Mouse (Mus musculus) gonadal fat pad, adult 2 months (tissue): ENCODE data around the gene Ltn1. TPM values are rescaled to one million over a fixed set of nuclear protein-coding genes. Genes with fewer than 3 reads are reported as not detected.
A peak's percentile ranks its signal among the peaks of the same experiment; 100 is the strongest.

Experiments used
- DNase-seq: peaks from one replicate; pipeline ENCODE4 v3.0.0-alpha.2; 2012; ENCODE audit warnings: low read depth
- polyA plus RNA-seq: library from polyadenylated mRNA; depleted of rRNA; stranded (reverse); fragments of >200 nt; gene quantifications from 2 replicates; pipeline ENCODE4 v1.2.3, GENCODE M21; 2012; rRNA removed

The Ltn1 gene
- 8.3 and 8.5 TPM in 2 replicates for polyA plus RNA-seq

DNA sequence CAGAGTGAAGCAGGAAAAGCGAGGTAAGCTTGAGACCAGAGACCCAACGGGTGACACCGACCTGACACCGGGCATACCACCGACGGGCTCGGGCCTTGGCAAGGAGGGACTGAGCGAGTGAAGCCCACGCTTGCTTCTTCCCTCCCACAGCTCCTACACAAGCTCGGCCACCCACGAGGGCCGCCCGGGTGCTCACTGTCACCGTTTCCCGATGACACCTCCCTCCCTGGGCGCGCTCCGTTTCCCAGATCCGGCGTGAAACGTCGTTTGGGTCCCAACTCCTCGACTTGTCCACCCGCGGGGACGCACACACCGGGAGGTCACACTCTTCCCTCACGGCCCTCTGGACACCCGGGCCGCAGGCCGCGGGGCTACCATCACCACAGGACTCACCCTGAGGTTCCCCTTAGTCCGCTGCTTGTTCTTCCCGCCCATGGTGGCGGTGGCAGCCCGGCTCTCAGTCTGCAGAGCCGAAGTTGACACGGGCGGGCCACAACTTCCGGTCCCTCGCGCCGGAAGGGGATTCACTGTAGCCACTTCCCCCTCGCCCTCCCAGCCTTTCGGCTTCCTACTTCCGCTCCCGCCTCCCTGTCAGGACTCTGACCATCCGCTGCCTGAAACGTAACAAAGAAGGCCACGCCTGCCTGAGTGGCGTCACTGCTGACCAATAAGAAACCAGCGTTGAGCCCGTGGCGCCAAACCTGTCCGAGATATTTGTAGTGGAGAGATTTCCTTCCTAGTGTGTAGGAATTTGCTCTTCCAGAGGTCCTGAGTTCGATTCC, at the start of gene Ltn1:
Gene Ltn1 (minus strand): TSS at position 580 of the 782 bp plus-strand sequence.
- DNase-seq, result peak; percentile 88

DNA sequence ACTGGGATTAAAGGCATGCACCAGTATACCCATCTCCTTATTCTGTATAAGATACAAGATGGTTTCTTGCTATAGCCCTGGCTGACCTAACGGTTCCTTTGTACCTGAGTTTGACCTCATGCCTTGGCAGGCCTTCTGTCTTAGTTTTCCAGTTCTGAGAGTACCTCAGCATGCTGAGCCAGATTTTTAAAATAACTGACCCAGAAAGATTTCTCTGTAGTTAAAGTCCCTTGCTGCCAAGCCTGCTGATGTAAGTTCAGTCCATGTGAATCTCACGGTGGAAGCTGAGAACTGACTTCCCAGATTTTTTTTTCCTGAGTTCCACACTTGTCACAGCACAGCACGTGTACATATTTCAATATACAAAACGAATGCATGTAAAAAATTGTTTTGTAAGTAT, 38.2 kb upstream of the Ltn1 start:
- no peak for DNase-seq

- DNase-seq, result no peak
Measured at GRCm38 (mm10) chr16:87458752-87459151, 26.3 kb upstream of the Ltn1 start.

DNA sequence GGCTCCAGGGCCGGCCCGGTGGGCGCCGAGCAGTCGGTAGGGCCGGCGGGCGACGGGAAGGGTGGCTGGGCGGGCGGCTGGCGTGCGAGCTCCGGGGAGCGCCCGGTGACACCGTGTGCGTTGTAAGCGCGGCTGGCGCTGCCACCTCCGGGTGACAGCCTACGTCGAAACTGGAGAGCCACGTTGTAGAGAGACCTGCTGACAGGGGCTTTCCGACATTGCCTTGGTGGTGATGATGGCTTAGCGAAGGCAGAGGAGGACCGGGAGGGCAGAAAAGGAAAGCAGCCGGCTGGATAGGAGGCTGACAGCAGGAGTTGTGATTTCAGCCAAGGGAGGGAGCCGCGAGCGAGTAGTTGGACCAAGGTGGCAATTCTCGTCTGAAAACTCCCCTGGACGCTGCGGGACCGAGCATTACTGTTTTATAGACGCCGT, 22.8 kb upstream of the Ltn1 start:
- DNase-seq, result no peak

- DNase-seq, result peak; percentile 41
Measured at GRCm38 (mm10) chr16:87454419-87455179, 22.2 kb upstream of the Ltn1 start, which contains the start of gene Usp16. Gene Usp16, plus strand, starts transcription at chr16:87454703.

- DNase-seq, result no peak
Measured at GRCm38 (mm10) chr16:87453226-87453625, 20.8 kb upstream of the Ltn1 start.

DNA sequence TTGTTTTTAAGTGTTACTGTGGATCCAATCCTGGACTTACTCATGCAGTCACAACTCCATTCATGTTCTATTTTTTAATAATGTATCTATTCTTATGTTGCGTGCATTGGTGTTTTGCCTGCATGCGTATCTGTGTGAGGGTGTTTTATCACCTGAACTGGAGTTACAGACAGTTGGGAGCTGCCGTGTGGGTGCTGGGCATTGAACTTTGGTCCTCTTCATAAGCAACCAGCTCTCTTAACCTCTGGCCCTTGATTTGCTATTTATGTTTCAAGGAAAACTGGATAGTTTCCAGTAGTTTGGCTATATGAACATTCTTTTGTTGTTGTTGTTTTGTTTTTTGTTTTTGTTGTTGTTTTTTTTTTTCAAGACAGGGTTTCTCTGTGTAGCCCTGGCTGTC, 13.1 kb upstream of the Ltn1 start:
- no peak for DNase-seq

DNA sequence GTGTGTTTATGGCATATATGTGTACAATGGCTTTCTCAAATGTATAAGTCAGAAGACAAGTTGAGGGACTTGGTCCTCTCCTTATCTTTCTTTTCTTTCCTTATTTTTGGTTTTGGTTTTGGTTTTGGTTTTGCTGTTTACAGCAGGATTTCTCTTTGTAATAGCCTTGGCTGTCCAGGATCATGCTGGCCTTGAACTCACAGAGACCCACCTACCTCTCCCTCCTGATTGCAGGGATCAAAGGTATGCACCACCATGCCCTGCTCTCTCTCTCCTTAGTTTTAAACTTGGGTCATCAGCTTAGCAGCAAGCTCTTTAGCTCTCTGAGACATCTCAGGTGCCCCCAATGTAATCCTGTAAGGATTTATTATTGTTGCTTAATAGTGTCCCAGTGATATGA, 12.7 kb upstream of the Ltn1 start:
- no peak for DNase-seq

- no peak for DNase-seq
Measured at GRCm38 (mm10) chr16:87444071-87444470, 11.7 kb upstream of the Ltn1 start.

- no peak for DNase-seq
Measured at GRCm38 (mm10) chr16:87443245-87443644, 10.8 kb upstream of the Ltn1 start.

GRCm38 (mm10) chr16:87442291-87442690, 9.9 kb upstream of the Ltn1 start:
- no peak for DNase-seq

DNA sequence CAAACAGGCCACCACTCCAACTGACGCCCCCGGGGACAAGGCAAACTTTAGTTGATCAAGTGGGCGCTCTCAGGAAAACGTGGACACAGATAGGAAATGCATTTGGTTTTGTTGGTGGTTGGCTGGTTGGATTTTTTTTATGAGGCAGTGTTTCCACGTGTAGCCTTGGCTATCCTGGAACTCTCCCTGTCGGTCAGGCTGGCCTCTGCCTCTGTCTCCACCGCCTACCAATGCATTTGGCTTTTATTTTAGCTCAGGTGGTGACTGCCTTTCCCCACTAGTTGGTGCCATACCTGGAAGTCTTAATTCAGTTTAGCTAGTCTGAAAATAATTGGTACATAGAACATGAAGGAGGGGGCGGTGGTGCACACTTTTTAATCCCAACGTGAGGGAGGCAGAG, 8.7 kb upstream of the Ltn1 start:
- no peak for DNase-seq

- DNase-seq, result peak; percentile 55
Measured at GRCm38 (mm10) chr16:87440184-87440686, 7.8 kb upstream of the Ltn1 start, which contains the start of gene Rwdd2b. Gene Rwdd2b, minus strand, starts transcription at chr16:87440573.

- DNase-seq, result no peak
Measured at GRCm38 (mm10) chr16:87438697-87439096, 6.3 kb upstream of the Ltn1 start.

DNA sequence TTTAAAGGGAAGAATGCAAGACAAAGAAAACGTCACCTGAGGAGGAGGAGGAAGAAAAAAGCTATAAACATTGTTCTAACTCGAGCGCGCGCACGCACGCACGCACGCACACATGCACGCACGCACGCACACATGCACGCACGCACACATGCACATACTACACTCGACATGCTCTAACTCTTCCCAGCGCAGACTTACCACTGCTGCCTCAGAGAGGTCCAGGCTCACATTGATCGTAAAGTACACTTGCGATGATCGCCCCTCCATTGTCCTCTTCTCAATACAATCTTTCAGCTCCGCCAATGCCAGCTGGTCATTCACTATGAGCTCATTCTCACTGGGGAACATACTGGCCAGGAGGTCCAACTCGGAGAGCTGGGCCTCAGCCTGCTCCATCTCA, 4.7 kb upstream of the Ltn1 start:
- no peak for DNase-seq

DNA sequence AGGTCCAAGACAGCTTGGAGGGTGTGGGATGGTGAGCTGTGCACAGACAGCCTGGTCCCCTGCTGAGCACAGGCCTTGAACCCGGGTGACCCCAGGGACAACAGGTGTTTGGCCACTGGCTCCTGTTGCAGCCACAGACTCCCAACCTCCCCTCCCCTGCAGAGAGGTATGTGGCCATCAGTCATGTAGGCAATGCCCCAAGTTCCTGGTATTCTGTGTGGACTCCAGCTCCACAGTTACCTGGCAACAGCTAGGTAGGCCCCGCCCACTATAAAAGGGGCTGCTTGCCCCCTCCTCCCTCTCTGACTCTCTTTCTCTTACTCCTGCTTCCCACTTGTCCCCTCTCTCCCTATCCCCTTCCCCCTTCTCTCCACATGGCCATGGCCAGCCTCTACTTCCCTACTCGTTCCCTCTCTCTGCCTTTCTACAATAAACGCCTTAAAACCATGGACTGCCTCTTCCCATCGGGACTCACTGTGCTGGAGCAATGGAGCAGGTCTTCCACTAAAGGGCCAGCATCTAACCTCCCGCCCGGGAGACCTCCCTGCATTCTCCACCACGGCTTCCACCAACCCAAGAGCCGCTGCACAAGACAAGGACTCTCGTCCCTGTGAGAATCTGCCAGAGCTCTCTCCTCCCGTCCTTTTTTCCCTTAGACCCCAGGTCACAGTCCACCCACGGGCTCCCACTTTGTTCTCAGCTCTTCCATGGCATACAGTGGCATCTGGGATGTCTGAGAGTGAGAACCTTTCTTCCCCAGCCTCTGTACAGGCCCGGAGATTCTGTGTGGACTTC, 3.2 kb upstream of the Ltn1 start:
- DNase-seq, result no peak

DNA sequence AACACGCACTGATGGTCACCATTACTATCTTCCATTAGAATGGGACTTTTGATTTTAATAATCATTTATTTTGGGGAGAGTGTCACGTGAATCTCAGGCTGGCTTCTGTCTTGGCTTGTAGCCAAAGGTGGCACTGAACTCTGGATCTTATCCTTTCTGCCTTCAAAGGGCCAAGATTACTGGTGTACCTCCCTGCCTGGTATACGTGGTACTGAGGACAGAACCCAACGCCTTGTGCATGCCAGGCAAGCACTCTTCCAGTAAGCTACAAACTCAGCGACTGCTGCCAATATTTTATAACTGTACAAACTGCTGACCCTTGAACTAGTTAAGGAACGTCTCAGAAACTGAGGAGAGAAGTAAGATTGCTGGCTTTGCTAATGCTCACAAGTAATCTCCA, 2.5 kb upstream of the Ltn1 start:
- DNase-seq, result no peak

DNA sequence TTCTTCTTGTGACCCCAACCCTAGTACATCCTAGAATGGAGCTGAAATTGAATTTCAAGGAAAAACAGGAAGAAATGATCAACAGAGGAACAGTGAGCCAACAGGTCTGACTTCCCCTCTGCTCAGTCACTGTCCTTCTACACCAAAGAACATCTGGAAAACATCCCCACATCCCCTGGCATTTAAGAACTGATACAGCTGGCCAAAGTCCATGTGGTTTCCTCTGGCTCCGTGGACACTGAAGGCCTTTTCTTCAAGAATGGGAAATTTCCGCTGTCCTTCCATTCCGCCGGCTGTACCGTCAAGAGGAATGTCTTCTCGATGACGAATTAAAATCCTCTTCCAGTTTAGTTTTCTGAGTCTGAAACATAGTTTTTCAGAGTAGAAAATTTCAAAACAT, 1.9 kb upstream of the Ltn1 start:
- DNase-seq, result no peak

GRCm38 (mm10) chr16:87427516-87427915, 4.9 kb downstream of the Ltn1 start:
- DNase-seq, result no peak

GRCm38 (mm10) chr16:87420662-87421061, 11.8 kb downstream of the Ltn1 start:
- no peak for DNase-seq

- DNase-seq, result no peak
Measured at GRCm38 (mm10) chr16:87405001-87405400, 27.4 kb downstream of the Ltn1 start.
